Mouse (Mus musculus) granulocyte monocyte progenitor cell, adult 5-6 weeks (primary cell): ENCODE measurements around the gene Trpt1. TPM values are rescaled to one million over a fixed set of nuclear protein-coding genes. Genes with fewer than 3 reads are reported as not detected.

Experiments used
- ATAC-seq: replicated peaks from 2 replicates; pipeline ENCODE4 v1.8.0; 2016; ENCODE audit warnings: mild to moderate bottlenecking, moderate TSS enrichment, inconsistent platforms; ENCODE audit not compliant: poor library complexity, severe bottlenecking
- total RNA-seq, 2 experiments: library from RNA; stranded (forward) in 1 of 2; stranded (reverse) in 1 of 2; fragments of 200-712, 200-1000 nt in 1 of 2; fragments of >200 nt in 1 of 2; fragmentation: Nextera tagmentation in 1 of 2; gene quantifications; 2 replicates each; pipeline ENCODE4 v1.2.3; 2014 to 2017

Gene Trpt1
- total RNA-seq, 2 experiments from 2014 or later: 0.21 TPM; not detected in 1

GRCm38 (mm10) chr19:6992011-6992858 lies 3.7 kb upstream of the Trpt1 start, which contains the start of gene Dnajc4:
Gene Dnajc4, minus strand, starts transcription at chr19:6992572.
- peak; percentile 89 for ATAC-seq

GRCm38 (mm10) chr19:6993011-6993770 lies 2.7 kb upstream of the Trpt1 start:
- no peak for ATAC-seq

- no peak for ATAC-seq
These were observed 1.9 kb upstream of the Trpt1 start for GRCm38 (mm10) chr19:6994002-6994401.

GRCm38 (mm10) chr19:6994489-6994888 lies 1.4 kb upstream of the Trpt1 start:
- ATAC-seq: no peak

- ATAC-seq: no peak
These were observed 508 bp upstream of the Trpt1 start for GRCm38 (mm10) chr19:6995255-6995991.

GRCm38 (mm10) chr19:6997721-6998290 lies 1.9 kb downstream of the Trpt1 start:
- no peak for ATAC-seq

- no peak for ATAC-seq
These were observed 3.6 kb downstream of the Trpt1 start for GRCm38 (mm10) chr19:6999360-7000063.

GRCm38 (mm10) chr19:7006892-7007593 lies 11.1 kb downstream of the Trpt1 start:
- no peak for ATAC-seq

GRCm38 (mm10) chr19:7012426-7012825 lies 16.5 kb downstream of the Trpt1 start:
- no peak for ATAC-seq

GRCm38 (mm10) chr19:7013984-7014383 lies 18.1 kb downstream of the Trpt1 start:
- no peak for ATAC-seq

- no peak for ATAC-seq
These were observed 18.7 kb downstream of the Trpt1 start for GRCm38 (mm10) chr19:7014481-7015135.

- peak; percentile 52 for ATAC-seq
These were observed 21.9 kb downstream of the Trpt1 start for GRCm38 (mm10) chr19:7017541-7018457.

GRCm38 (mm10) chr19:7018546-7018945 lies 22.6 kb downstream of the Trpt1 start:
- peak; percentile 24 for ATAC-seq

GRCm38 (mm10) chr19:7019191-7019590 lies 23.3 kb downstream of the Trpt1 start, which contains the start of gene Fermt3:
Gene Fermt3, minus strand, starts transcription at chr19:7019469.
- peak; percentile 68 for ATAC-seq

- ATAC-seq: peak; percentile 53
These were observed 24.3 kb downstream of the Trpt1 start for GRCm38 (mm10) chr19:7020224-7020641.

- no peak for ATAC-seq
These were observed 33.6 kb downstream of the Trpt1 start for GRCm38 (mm10) chr19:7029531-7029930.

- ATAC-seq: no peak
These were observed 38.1 kb downstream of the Trpt1 start for GRCm38 (mm10) chr19:7034006-7034405.
